Mouse (Mus musculus): ENCODE measurements around the gene Cntn5.

The Cntn5 gene

DNA sequence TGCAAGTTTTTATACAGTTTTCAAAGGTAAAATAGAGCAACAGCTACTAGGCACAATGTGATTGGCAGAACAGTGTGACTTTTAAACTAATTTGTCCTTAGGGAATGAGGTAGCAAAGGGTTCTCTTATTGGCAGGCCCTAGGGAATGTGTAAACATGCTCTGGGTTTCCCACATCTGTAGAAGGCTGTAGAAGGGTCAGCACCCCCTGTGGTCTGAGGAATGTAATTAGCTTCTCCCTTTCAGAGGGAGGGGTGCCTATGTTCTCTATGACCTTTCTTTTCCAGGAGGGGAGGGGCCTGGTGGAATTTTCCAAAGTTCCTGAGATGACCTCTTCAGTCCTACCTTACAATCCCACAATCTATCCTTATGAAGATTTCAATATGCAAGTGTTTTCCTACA, 673.6 kb downstream of the Cntn5 start:
- no peak for DNase-seq (ENCODE audit: low spot score)

DNA sequence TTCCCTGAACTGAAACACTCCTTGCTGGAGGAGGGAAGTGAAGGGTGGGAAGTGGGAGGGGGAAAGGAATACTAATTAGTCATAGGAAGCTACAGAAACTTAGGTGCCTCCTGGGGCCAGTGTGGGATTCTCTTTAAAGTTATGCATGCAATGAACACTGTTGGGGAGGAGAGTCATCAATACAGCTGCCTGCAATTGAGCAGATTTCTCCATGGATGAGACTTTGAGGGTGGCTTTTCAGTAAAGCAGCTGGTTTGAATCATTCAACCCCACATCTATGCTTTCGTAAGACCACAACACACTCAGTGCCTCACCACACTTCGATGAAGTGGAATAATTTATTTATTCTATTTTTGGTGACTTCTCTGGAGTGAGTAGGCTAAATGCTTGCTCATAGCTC, 674.9 kb downstream of the Cntn5 start:
- no peak for DNase-seq (ENCODE audit: low spot score)

DNA sequence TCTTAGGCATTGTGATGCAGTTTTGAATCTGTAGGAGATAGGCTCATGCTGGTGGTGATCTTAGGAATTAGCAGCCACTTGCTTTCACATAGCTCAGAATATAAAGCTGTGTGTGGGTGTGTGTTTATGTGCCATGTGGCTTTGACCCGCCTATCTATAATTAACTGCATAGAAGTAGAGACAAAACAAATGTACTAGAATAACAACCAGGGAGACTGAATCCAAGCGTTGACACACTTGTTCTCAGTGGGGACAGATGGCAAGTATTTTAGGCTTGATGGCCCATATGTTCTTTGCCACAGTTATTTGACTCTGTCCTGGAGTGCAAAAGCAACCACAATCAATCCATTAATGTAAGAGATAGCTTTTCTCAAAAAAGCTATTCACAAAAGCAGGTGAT, 678.6 kb downstream of the Cntn5 start:
- peak; percentile 49 for DNase-seq (ENCODE audit: low spot score)

DNA sequence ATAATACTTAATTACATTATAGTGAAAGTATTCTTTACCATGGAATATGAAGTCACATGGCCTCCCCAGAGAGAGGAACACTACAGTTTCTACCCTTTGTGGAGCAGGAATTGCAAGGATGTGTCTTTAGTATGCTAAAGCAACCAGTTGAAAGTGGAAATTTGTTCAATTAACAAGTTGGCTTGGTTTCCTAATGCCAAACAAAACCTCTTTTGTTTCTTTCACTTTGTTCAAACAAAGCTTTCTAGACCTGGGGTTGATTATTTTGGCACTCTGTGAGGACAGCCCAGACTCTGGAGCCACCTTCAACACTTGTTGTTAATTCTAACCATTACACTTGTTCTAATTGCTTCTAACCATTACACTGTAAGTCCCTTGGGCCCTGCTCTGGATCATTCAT, 718.5 kb downstream of the Cntn5 start:
- no peak for DNase-seq (ENCODE audit: low spot score)

DNA sequence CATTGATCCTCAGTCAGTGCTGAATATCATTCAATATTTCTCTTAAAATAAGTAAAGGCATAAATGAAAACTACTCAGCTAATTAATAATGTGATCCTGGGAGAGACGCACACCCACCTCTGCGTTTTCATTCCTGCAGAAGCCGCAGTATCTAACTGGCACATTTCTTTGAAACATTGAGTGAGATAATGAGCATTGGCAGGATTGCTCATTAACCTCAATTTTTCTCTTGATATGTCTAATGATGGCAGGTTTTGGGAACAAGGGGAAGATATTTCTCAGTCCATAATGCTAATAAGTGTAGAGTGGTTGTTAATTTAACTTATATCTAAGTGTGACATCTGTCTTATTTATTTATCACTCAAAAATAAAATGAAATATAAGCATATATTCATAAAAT, 734.0 kb downstream of the Cntn5 start:
- DNase-seq (ENCODE audit: low spot score), result no peak

DNA sequence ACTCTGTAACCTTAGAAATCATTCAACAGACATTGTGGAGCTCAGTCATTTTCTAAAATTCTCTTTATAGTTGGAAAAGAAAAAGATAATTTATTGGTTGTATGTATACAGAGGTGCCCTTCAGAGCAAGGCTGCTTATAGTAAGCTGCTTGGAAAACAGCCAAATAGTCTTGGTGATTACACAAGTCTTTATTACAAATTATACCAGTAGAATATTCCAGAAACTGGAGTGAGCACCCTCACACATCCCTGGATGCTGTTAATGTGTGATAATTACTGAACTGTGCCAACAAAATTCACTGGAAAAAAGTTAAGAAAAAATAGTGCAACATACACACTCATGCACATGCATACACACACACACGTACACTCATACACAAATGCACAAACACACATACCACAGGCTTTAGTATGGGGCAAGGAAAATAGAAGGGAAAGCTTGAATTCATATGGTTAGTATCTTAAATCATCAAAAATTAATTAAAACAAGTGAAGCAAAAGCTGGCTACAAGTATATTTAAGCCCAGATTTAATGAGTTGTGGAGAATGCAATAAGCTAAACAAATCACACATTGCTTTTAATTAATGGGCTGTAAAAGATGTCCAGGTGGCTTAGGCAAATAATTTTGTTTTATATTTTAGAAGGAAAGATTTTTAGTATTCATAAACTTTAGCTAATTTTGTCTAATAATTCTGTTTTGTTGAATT, 783.1 kb downstream of the Cntn5 start:
- no peak for DNase-seq (ENCODE audit: low spot score)

DNA sequence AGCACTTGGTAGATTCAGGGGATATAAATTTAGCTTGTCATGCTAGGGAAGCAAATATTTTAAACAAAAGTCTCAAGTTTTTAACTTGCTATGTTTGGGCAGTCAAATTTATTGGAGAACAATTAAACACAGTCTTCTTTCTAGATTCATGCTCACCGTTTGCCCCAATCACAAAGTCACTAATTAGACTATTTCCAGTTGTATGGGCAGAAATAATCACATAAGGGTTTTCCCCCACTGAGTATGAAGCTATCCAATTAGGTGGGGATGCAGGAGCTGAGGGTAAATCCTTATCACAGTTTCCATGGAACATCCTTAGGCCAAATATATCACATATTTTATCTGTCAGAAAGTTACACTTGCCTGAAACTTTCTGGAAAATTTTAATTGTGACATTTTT, 788.0 kb downstream of the Cntn5 start:
- no peak for DNase-seq (ENCODE audit: low spot score)

DNA sequence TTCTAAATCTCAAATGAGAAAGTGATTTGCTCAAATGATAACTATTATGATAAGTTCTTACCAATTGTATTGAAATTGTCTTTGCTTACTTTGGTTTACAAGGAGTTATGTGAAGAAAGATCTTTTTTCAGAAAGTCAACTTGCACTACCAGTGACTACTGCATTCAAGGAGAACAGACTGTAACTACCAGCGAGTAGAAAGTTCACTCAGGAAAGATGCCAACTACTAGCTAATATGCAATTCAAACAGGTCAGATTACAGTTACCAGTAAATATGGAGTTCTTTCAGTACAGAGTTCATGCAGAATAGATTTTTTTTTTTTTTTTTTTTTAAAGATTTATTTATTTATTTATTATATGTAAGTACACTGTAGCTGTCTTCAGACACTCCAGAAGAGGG, 795.4 kb downstream of the Cntn5 start:
- no peak for DNase-seq (ENCODE audit: low spot score)

DNA sequence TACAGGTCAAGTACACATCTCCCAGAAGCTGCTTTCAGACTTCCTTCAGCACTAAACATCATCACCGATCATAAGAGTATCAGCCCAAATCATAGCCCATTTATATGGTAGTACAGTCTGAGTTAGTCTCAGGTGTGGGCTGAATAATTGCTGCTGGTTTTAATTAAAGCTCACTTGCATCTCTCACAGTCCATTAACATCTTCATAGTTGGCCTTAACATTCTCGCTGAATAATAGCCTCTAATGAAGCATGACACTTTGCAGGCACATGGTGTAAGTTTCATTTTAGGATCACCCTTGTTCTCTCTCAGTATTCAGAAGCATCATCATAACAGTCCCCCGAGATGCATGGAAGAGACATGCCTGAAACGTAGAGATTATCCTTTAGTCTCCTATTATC, 796.7 kb downstream of the Cntn5 start:
- no peak for DNase-seq (ENCODE audit: low spot score)

DNA sequence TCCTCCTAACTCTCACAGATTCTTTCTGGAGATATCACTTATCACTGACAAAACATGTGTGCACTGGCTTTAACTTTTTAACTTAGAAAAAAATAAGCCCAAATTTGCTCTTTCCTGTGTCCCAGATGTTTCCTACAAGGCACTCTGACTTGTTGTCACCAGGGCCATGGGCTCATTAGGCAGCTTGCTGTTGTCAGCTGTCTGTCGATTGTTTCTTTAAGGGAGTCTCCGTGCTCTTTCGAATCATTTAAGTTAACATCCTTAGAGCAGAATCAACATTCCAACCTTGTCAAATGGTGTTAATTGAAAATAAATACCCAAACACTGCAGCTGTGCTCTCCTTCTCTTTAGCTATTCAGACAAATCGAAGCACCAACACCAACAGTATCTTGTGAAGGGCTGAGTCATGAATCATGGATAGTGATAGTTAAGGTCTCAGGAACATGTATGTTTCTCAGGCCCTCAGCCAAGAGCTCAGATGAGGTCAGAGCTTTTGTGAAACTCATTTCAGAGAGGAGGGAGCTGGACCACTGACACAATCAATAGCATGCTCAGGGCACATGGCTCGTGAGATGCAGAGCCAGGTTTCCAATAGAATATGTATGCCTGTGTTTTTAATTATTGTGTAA, 802.6 kb downstream of the Cntn5 start:
- no peak for DNase-seq (ENCODE audit: low spot score)

DNA sequence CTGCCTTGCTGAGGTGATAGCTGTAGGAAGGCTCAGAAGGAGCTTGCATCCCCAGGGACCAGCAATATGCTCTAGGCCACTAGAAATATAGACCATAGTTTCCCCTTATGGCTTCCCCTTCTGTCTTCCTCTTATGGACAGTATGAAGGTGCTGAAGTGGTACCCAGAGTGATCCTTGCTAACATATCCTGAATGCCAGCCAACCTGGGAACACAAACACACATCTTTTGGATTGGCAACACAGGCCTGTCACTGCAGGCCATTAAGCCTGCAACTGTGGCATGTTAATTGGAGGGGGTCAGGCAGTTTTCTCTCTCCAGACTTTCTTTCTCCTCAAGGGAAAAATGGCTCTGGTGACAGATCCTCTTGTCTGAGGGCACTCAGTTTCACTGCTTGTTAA, 828.3 kb downstream of the Cntn5 start:
- no peak for DNase-seq (ENCODE audit: low spot score)

DNA sequence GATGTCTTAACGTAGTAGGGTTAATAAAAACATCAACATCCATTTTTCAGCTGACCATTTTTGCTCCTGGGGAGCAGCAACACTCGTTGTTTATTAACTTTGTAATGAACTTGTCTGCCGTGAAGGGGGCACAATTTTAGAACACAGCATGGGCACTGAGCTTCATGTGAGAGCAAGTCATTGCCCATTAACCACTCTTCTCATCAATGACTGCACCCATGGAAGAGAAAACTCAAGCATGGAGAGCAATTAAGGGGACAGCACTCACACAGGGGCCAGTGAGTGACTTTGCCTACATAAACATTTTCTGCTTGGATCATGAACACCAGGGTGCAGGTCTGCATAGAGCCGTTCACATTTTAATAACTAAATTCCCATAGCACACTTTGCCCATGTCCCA, 831.2 kb downstream of the Cntn5 start:
- DNase-seq (ENCODE audit: low spot score), result no peak

DNA sequence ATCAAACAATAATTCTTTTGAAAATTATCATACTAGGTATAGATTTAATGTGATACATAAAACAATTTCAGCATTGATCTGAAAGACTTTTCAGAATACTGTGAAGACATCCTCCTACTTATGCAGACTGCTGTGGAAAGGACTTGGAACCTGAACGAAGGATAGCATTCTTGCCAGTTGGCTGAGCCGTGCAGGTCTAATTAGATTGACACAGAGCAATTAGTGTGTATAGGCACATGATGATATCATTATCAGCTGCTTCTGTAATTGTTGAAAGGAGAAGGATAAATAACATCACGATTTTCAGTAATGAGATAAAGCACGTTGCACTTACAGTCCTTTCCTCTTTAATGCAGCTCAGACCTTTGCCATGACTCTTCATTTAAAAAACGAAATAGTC, 831.7 kb downstream of the Cntn5 start:
- no peak for DNase-seq (ENCODE audit: low spot score)

DNA sequence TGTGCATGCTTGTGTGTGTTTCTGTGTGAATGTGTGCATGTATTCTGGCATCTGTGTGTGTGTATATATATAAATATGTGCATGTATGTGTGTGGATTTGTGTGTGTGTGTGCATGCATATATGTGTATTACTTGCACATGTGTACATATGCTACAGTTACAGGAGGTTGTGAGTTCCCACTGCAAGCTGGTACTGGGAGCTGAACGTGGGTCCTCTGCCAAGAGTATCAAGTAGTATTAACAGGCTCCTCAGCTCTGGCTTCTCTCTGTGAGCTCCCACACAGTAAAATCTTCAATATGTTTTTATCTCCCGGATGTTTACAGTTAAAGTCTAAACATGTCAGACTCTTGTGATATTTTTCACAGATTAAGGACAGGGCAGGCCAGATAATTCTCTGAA, 833.3 kb downstream of the Cntn5 start:
- DNase-seq (ENCODE audit: low spot score), result no peak

DNA sequence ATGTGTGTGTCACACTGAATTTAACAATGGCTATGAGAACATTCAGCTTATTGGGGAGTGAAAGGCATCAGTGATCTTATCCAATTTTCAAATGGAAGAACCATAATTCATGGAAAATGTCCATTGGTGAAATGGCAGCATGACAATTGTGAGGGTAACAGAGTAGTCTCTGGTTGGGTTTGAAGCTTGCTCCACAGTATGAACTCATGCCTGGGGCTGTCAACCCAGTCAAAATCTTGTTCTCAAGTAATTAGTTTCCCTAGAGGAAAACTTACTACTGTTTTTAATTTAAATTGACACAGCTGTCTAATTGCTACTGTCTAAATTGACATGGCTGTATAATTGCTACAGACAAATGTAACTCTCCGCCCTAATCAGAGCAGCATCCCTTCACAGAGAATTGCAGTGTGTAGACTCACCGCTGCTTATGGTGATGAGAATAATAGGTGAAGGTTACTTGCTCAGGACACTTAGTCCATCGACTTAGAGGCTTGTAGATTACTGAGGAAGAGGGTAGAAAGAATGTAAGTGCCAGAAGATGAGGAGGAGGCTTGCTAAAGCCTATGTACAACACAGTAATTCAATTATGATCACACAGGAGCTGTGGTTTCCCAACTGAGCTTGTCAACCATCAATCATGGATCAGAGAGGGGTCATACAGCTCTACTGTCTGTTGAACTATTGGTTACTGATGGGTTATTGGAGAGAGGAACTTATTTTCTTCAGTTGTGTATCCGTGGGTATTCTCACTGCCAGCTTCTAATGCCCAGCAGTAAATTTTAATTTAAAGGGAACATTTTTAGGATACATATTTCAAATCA, 859.4 kb downstream of the Cntn5 start:
- DNase-seq (ENCODE audit: low spot score), result no peak

DNA sequence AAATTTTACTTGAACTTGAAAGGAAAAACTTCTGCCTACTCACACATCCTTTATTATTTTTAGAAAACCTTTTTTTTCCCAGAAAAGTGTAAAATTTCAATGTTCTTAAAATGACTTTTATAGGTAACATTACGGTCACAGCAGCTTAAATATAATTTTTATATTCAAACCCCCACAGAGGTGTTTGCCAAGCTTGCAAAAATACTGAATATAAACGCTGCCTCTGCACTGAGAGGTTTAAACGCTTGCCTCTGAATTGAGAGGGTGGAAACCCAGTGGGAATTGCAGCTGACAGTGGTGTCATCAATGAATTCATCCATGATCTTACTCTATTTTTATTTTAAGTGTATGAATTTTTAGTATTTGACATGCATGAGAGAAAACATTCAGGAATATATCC, 861.6 kb downstream of the Cntn5 start:
- DNase-seq (ENCODE audit: low spot score), result no peak

DNA sequence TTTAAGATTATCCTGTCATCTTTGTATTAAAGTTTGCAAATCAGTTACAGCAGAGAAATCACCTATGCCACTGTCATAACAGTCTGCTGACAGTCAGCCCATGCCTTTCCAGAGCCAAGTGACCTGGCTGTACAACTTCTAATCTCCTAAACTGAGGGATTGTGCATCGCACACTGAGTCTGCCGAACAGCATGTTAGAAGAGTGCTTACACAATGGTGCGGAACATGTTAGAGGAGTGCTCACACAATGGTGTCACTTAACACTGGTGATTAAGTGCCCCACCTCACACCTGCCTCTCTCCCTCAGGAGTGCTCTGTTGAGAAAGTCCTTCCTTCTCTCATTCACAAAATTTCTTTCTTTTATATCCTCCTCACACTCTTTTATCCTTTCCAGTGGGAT, 889.4 kb downstream of the Cntn5 start:
- no peak for DNase-seq (ENCODE audit: low spot score)

DNA sequence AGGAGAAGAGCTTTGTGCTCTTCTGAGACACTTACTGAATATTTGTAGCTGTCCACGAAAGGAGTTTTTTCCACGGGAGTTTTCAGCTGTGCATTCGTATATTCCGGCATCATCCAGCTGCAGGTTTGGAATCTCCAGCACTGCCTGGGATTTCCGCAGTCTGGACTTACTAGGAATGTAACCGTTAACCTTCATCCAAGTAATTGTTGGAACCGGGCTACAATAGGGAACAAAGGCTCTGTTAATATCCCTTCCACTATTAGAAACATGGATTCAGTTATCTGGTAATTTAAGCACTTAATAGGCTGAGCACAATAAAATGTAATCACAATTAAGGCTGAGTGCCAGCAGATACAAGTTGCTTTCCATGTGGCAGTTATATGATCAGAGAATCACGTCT, 920.5 kb downstream of the Cntn5 start:
- DNase-seq (ENCODE audit: low spot score), result no peak

DNA sequence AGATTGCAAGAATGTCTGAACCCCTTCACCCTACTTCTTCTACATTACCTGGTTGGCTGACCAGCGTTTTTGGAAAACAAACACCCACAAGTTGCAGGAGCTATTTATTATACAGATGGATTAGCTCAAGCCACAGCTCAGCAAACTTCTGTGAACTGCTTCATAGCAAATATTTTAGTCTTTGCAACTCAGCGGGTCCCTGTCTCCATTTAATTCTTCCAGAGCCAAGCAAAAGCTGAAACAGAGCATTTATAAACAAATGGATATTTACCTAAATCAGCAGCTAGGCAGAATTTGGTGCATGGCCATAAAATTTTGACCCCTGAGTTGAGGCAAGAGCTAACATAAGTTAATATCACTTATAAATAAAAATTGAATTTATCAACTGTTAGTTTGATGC, 921.4 kb downstream of the Cntn5 start:
- DNase-seq (ENCODE audit: low spot score), result no peak

DNA sequence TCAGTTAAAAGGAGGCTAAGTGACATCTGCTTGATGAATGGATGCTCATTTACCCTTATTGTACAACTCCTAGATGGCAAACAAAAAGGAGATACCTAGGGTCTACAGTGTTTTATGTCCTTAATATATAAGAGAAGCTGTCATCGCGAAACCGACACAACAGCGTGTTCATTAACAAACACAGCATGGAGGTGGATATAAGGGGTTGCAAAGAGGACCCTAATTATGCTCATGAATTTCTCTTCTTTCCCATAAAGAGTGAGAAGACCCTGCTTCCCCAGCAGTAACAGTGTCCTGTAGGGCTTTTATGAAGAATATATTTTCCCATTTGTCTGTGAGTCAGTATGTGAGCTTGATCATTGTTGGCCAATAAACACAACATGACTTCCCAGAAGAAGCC, 939.2 kb downstream of the Cntn5 start:
- DNase-seq (ENCODE audit: low spot score), result no peak

DNA sequence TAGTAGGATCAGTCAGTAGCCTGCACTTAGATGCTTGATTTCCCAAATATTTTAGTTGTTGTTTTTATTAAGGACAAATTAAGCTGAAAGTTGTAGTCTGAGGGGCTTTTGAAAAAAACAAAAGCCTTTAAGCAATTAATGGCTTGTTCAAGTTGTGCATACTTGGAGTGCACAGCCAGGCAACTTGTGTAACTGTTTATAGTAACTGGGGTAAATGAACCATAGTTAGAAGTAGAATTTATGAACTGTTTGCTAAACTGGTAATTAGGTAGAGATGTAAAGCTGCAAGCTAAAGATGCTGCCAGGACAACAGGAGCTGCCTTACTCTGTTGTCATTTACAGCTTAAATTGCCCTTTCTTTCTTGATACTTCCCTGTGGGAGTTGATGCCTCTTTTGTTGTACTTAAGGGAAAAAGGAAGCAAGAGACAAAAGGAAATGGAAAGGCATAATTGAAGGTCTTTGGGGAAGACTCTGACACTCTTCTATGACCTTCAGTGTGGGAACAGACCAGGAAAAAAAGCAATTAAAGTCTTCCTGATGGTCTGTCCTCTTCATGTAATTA, 943.9 kb downstream of the Cntn5 start:
- DNase-seq (ENCODE audit: low spot score), result no peak

DNA sequence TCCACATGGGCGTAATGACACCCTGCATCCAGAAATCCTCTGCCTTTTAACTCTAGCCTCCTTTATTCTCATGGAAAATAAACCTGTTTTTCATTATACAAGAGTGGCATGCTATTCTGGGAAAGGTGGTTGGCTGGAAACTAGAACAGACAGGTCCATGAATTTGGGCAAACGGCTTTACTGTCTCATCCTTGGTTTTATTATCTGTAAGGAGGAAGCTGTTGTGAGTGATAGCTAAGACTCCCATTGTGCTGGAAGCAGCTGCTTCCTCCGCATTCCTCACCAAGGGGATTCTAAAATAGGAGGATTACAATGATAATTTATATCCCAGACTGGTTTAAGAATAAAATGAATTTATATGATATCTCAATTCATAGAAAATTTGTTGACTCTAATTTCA, 955.2 kb downstream of the Cntn5 start:
- no peak for DNase-seq (ENCODE audit: low spot score)

DNA sequence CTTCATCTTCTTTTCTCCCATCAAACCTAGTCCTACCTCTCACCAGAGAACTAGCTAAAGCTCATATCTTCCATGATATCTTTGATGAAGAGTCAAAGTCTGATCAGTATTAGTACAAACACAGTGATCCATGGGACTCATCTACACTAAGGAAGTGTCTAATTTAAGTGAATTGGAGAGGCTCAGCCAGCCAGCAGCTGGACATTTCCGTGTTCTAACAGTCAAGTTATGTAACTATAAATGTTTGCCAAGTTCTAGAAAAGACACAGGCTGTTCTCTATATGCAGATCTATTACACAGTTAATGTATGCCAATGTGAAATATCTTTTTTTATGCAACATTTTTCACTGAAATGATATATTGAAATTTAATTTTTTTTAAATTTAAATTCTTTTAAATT, 959.7 kb downstream of the Cntn5 start:
- DNase-seq (ENCODE audit: low spot score), result no peak
